Mouse (Mus musculus): Measurements from ENCODE around the gene Tmem214.

Tmem214 gene

GRCm38 (mm10) chr5:30915456-30915855 lies 47.6 kb downstream of the Tmem214 start:
- no peak for DNase-seq (ENCODE audit: low spot score in 2 of 2)

- peak; percentile 94 to 97 for DNase-seq (ENCODE audit: low spot score in 2 of 2)
Measured at GRCm38 (mm10) chr5:30915974-30916433, 48.2 kb downstream of the Tmem214 start.

GRCm38 (mm10) chr5:30916841-30917240 lies 49.0 kb downstream of the Tmem214 start:
- no peak for DNase-seq (ENCODE audit: low spot score in 2 of 2)

GRCm38 (mm10) chr5:30917348-30917747 lies 49.5 kb downstream of the Tmem214 start:
- no peak for DNase-seq (ENCODE audit: low spot score in 2 of 2)

- no peak for DNase-seq (ENCODE audit: low spot score in 2 of 2)
Measured at GRCm38 (mm10) chr5:30917891-30918670, 50.3 kb downstream of the Tmem214 start.

GRCm38 (mm10) chr5:30918691-30919090 lies 50.9 kb downstream of the Tmem214 start:
- no peak for DNase-seq (ENCODE audit: low spot score in 2 of 2)

GRCm38 (mm10) chr5:30919831-30920614 lies 52.2 kb downstream of the Tmem214 start:
- peak in 1 of 2 experiments; percentile 66 for DNase-seq (ENCODE audit: low spot score in 2 of 2)

- DNase-seq (ENCODE audit: low spot score in 2 of 2) = no peak
Measured at GRCm38 (mm10) chr5:30920621-30921020, 52.8 kb downstream of the Tmem214 start.

- DNase-seq (ENCODE audit: low spot score in 2 of 2) = peak; percentile 87 to 89
Measured at GRCm38 (mm10) chr5:30921256-30922033, 53.6 kb downstream of the Tmem214 start, which contains the start of gene Khk. Gene Khk (plus strand): TSS chr5:30921431.

- DNase-seq (ENCODE audit: low spot score in 2 of 2) = no peak
Measured at GRCm38 (mm10) chr5:30922581-30923041, 54.8 kb downstream of the Tmem214 start.

GRCm38 (mm10) chr5:30923119-30923518 lies 55.3 kb downstream of the Tmem214 start:
- no peak for DNase-seq (ENCODE audit: low spot score in 2 of 2)

- DNase-seq (ENCODE audit: low spot score in 2 of 2) = no peak
Measured at GRCm38 (mm10) chr5:30924614-30925013, 56.8 kb downstream of the Tmem214 start.

GRCm38 (mm10) chr5:30925217-30925616 lies 57.4 kb downstream of the Tmem214 start:
- no peak for DNase-seq (ENCODE audit: low spot score in 2 of 2)

GRCm38 (mm10) chr5:30926073-30926472 lies 58.3 kb downstream of the Tmem214 start:
- DNase-seq (ENCODE audit: low spot score in 2 of 2) = no peak

- peak in 1 of 2 experiments; percentile 75 for DNase-seq (ENCODE audit: low spot score in 2 of 2)
Measured at GRCm38 (mm10) chr5:30927945-30928529, 60.2 kb downstream of the Tmem214 start.

Measured in right cerebral cortex, postnatal 10 days (tissue).